Mouse (Mus musculus) liver, adult 2 months (tissue): ENCODE results near the gene AC131692.1.

Experiments
- CTCF ChIP-seq: fragments of 200-500 bp; IDR thresholded peaks from 2 replicates; pipeline ENCODE4 v1.5.1; 2011; ENCODE audit warnings: low read depth, low read length, control low read depth
- POLR2A ChIP-seq: fragments of 200-500 bp; IDR thresholded peaks from 2 replicates; pipeline ENCODE4 v1.6.1; 2011; ENCODE audit warnings: low read length, control low read depth; ENCODE audit not compliant: insufficient read depth; ENCODE audit errors: extremely low read depth

GRCm38 (mm10) chr19:6048681-6049410 lies 45.4 kb upstream of the AC131692.1 start:
- TF ChIP-seq CTCF (no peak), POLR2A (no peak)
